Comparison of ENCODE assay signal across 12 mouse cellular contexts in genomic region chr12:79931455-79931854, GRCm38 (mm10).
A peak's percentile ranks its signal among the peaks of the same experiment; 100 is the strongest.
DNase-seq lines count a peak whose midpoint lies in the region; ATAC-seq and TF ChIP-seq lines count a peak whose summit lies in the region.
"Had no signal": no experiment of that assay in that cellular context is flagged by ENCODE, and none has a peak within 500 bp of the region (broad histone marks: within the 10 kb centered on the region; RNA-seq: fewer than 3 reads in every experiment).

No protein-coding gene starts in this region.

- no peak for TF ChIP-seq EP300 in heart, adult 2 months (IDR thresholded peaks at IDR 0.05; ENCODE audit: insufficient read depth, low read depth, low read length)

- no peak for DNase-seq in heart, adult 2 months
- no peak for DNase-seq in lung, postnatal 14 days
- no peak for DNase-seq in B cell, adult 2 months
- no peak for DNase-seq in urinary bladder, adult 2 months (ENCODE audit: low spot score)
- DNase-seq: adrenal gland, postnatal 36 days; cerebellum, adult 2 months; midbrain, embryonic 14.5 days had no signal

- TF ChIP-seq POLR2A in heart, adult 2 months (IDR thresholded peaks at IDR 0.05; ENCODE audit: insufficient read depth, low read depth, low read length): no peak

- peak overlapping the region; percentile 27; the same call in 1 of the 2 replicates for H3K27ac ChIP-seq in heart, embryonic 15.5 days
- H3K27ac ChIP-seq in heart, adult 2 months: no peak overlapping the region; the same call in 1 of the 2 replicates
- H3K27ac ChIP-seq in lung, embryonic 15.5 days: peak overlapping the region; percentile 91
- peak overlapping the region; percentile 86; the same call in 1 of the 2 replicates for H3K27ac ChIP-seq in intestine, embryonic 16.5 days (ENCODE audit: low read length)
- peak overlapping the region; percentile 96 for H3K27ac ChIP-seq in stomach, embryonic 14.5 days (ENCODE audit: low read length)

- no peak for TF ChIP-seq CTCF in heart, adult 2 months (IDR thresholded peaks at IDR 0.05)

- H3K4me1 ChIP-seq in heart, embryonic 15.5 days (replicated peaks): peaks cover 38% of the 10 kb centered on the region
- H3K4me1 ChIP-seq in heart, adult 2 months (ENCODE audit: control insufficient read depth, insufficient read depth, low read length): peaks cover 25% of the 10 kb centered on the region
- H3K4me1 ChIP-seq in lung, embryonic 15.5 days: peaks cover 70% of the 10 kb centered on the region
- H3K4me1 ChIP-seq in intestine, embryonic 16.5 days (ENCODE audit: control insufficient read depth, insufficient read depth, low read length): peaks cover 26% of the 10 kb centered on the region
- H3K4me1 ChIP-seq in stomach, embryonic 14.5 days (ENCODE audit: control insufficient read depth, insufficient read depth, low read length): peaks cover 51% of the 10 kb centered on the region

- no peak overlapping the region for H3K4me2 ChIP-seq in heart, embryonic 15.5 days
- H3K4me2 ChIP-seq in lung, embryonic 15.5 days: no peak overlapping the region
- no peak overlapping the region for H3K4me2 ChIP-seq in intestine, embryonic 16.5 days (ENCODE audit: low read depth, low read length)
- H3K4me2 ChIP-seq in stomach, embryonic 14.5 days (replicated peaks; ENCODE audit: low read depth, low read length): no peak overlapping the region

- H3K4me3 ChIP-seq in heart, embryonic 15.5 days: no peak overlapping the region
- no peak overlapping the region for H3K4me3 ChIP-seq in heart, adult 2 months
- H3K4me3 ChIP-seq in lung, embryonic 15.5 days: no peak overlapping the region
- H3K4me3 ChIP-seq in intestine, embryonic 16.5 days (ENCODE audit: low read length): no peak overlapping the region
- no peak overlapping the region for H3K4me3 ChIP-seq in stomach, embryonic 14.5 days (ENCODE audit: low read depth, low read length)
- H3K4me3 ChIP-seq: erythroblast, embryonic 14.5 days had no signal

- ATAC-seq in heart, embryonic 15.5 days (replicated peaks; ENCODE audit: insufficient number of reproducible peaks, insufficient read depth, low FRiP score, low read depth): peak; percentile 37; the same call in 1 of the 2 replicates
- peak; percentile 93 for ATAC-seq in lung, embryonic 15.5 days (ENCODE audit: borderline replicate concordance, extremely low read depth, low FRiP score, low TSS enrichment)
- peak; percentile 74 for ATAC-seq in intestine, embryonic 16.5 days
- peak; percentile 86 for ATAC-seq in stomach, embryonic 14.5 days (ENCODE audit: insufficient number of reproducible peaks, insufficient read depth, low FRiP score, low read depth)

- intact Hi-C loops in heart, adult 2 months (cut with DNase I): no loop called here

- H3K9me3 ChIP-seq in heart, embryonic 15.5 days (replicated peaks): no peaks in the 10 kb centered on the region
- H3K9me3 ChIP-seq in lung, embryonic 15.5 days: no peaks in the 10 kb centered on the region
- no peaks in the 10 kb centered on the region for H3K9me3 ChIP-seq in intestine, embryonic 16.5 days (ENCODE audit: control insufficient read depth, low read length)
- no peaks in the 10 kb centered on the region for H3K9me3 ChIP-seq in stomach, embryonic 14.5 days (ENCODE audit: control insufficient read depth, low read depth, low read length)

- no peaks in the 10 kb centered on the region for H3K79me2 ChIP-seq in heart, adult 2 months (replicated peaks; ENCODE audit: control insufficient read depth, insufficient read depth, low read length)

- 46% methylated on average over 5 of the region's 5 CpGs for WGBS in heart, embryonic 15.5 days
- 74% methylated on average over 5 of the region's 5 CpGs for WGBS in heart, adult 2 months
- WGBS in lung, embryonic 15.5 days: 32% methylated on average over 5 of the region's 5 CpGs
- 38% methylated on average over 5 of the region's 5 CpGs for WGBS in intestine, embryonic 16.5 days
- WGBS in stomach, embryonic 14.5 days: 21% methylated on average over 5 of the region's 5 CpGs

- H3K27me3 ChIP-seq in heart, embryonic 15.5 days: no peaks in the 10 kb centered on the region
- no peaks in the 10 kb centered on the region for H3K27me3 ChIP-seq in heart, adult 2 months (ENCODE audit: control insufficient read depth, insufficient read depth, low read length)
- H3K27me3 ChIP-seq in lung, embryonic 15.5 days: no peaks in the 10 kb centered on the region
- H3K27me3 ChIP-seq in intestine, embryonic 16.5 days (replicated peaks; ENCODE audit: control insufficient read depth, insufficient read depth, low read length): no peaks in the 10 kb centered on the region
- no peaks in the 10 kb centered on the region for H3K27me3 ChIP-seq in stomach, embryonic 14.5 days (ENCODE audit: control insufficient read depth, insufficient read depth, low read length)

- H3K9ac ChIP-seq in heart, embryonic 15.5 days: no peak overlapping the region
- no peak overlapping the region for H3K9ac ChIP-seq in heart, adult 2 months (ENCODE audit: low read depth, low read length)
- H3K9ac ChIP-seq in lung, embryonic 15.5 days: no peak overlapping the region
- no peak overlapping the region for H3K9ac ChIP-seq in intestine, embryonic 16.5 days (ENCODE audit: low read depth, low read length)
- no peak overlapping the region for H3K9ac ChIP-seq in stomach, embryonic 14.5 days (replicated peaks; ENCODE audit: low read depth, low read length)

- no peaks in the 10 kb centered on the region for H3K36me3 ChIP-seq in heart, embryonic 15.5 days
- peaks cover 8% of the 10 kb centered on the region for H3K36me3 ChIP-seq in heart, adult 2 months (ENCODE audit: control insufficient read depth, insufficient read depth, low read length)
- H3K36me3 ChIP-seq in lung, embryonic 15.5 days: no peaks in the 10 kb centered on the region
- H3K36me3 ChIP-seq in intestine, embryonic 16.5 days (ENCODE audit: control insufficient read depth, insufficient read depth, low read length): no peaks in the 10 kb centered on the region
- no peaks in the 10 kb centered on the region for H3K36me3 ChIP-seq in stomach, embryonic 14.5 days (ENCODE audit: control insufficient read depth, insufficient read depth, low read length)

Comparison
In these comparisons a context has a peak if more than half of its experiments do, and no peak if none do; other contexts are left out.
1. ATAC-seq: peak in every context shown above with its lines; median percentile 93 in lung, embryonic 15.5 days; 86 in stomach, embryonic 14.5 days; 74 in intestine, embryonic 16.5 days; 37 in heart, embryonic 15.5 days.